Mouse (Mus musculus): Measurements from ENCODE around the gene Htr1f.

Gene Htr1f

GRCm38 (mm10) chr16:64961690-64962089 is 144.0 kb downstream of the Htr1f start:
- DNase-seq (ENCODE audit: low spot score), result no peak

GRCm38 (mm10) chr16:64941646-64942195 is 163.9 kb downstream of the Htr1f start:
- no peak for DNase-seq (ENCODE audit: low spot score)

GRCm38 (mm10) chr16:64934793-64935192 is 170.9 kb downstream of the Htr1f start:
- DNase-seq (ENCODE audit: low spot score), result no peak

GRCm38 (mm10) chr16:64934011-64934410 is 171.6 kb downstream of the Htr1f start:
- no peak for DNase-seq (ENCODE audit: low spot score)

GRCm38 (mm10) chr16:64923500-64923899 is 182.2 kb downstream of the Htr1f start:
- DNase-seq (ENCODE audit: low spot score), result no peak

- DNase-seq (ENCODE audit: low spot score), result no peak
Observed at GRCm38 (mm10) chr16:64908747-64909146, 196.9 kb downstream of the Htr1f start.

- DNase-seq (ENCODE audit: low spot score), result no peak
Observed at GRCm38 (mm10) chr16:64907112-64907511, 198.5 kb downstream of the Htr1f start.

- no peak for DNase-seq (ENCODE audit: low spot score)
Observed at GRCm38 (mm10) chr16:64903328-64903727, 202.3 kb downstream of the Htr1f start.

- peak; percentile 17 for DNase-seq (ENCODE audit: low spot score)
Observed at GRCm38 (mm10) chr16:64899084-64899483, 206.6 kb downstream of the Htr1f start.

- no peak for DNase-seq (ENCODE audit: low spot score)
Observed at GRCm38 (mm10) chr16:64889496-64889895, 216.2 kb downstream of the Htr1f start.

GRCm38 (mm10) chr16:64885547-64885946 is 220.1 kb downstream of the Htr1f start:
- no peak for DNase-seq (ENCODE audit: low spot score)

- DNase-seq (ENCODE audit: low spot score), result no peak
Observed at GRCm38 (mm10) chr16:64885142-64885541, 220.5 kb downstream of the Htr1f start.

GRCm38 (mm10) chr16:64884420-64884838 is 221.2 kb downstream of the Htr1f start:
- no peak for DNase-seq (ENCODE audit: low spot score)

- no peak for DNase-seq (ENCODE audit: low spot score)
Observed at GRCm38 (mm10) chr16:64883896-64884295, 221.8 kb downstream of the Htr1f start.

- no peak for DNase-seq (ENCODE audit: low spot score)
Observed at GRCm38 (mm10) chr16:64881442-64881841, 224.2 kb downstream of the Htr1f start.

GRCm38 (mm10) chr16:64880986-64881385 is 224.7 kb downstream of the Htr1f start:
- DNase-seq (ENCODE audit: low spot score), result no peak

GRCm38 (mm10) chr16:64879735-64880134 is 225.9 kb downstream of the Htr1f start:
- DNase-seq (ENCODE audit: low spot score), result no peak

- no peak for DNase-seq (ENCODE audit: low spot score)
Observed at GRCm38 (mm10) chr16:64878611-64879132, 227.0 kb downstream of the Htr1f start.

- DNase-seq (ENCODE audit: low spot score), result no peak
Observed at GRCm38 (mm10) chr16:64877314-64877713, 228.3 kb downstream of the Htr1f start.

- no peak for DNase-seq (ENCODE audit: low spot score)
Observed at GRCm38 (mm10) chr16:64876631-64877265, 228.9 kb downstream of the Htr1f start.

- DNase-seq (ENCODE audit: low spot score), result no peak
Observed at GRCm38 (mm10) chr16:64875822-64876221, 229.8 kb downstream of the Htr1f start.

- DNase-seq (ENCODE audit: low spot score), result no peak
Observed at GRCm38 (mm10) chr16:64875384-64875783, 230.3 kb downstream of the Htr1f start.

All from spleen, adult 12 weeks (tissue).